Mouse (Mus musculus) adrenal gland, postnatal 36 days (tissue): ENCODE results near the gene Eef1a1. TPM values are rescaled to one million over a fixed set of nuclear protein-coding genes. Genes with fewer than 3 reads are reported as not detected.

ENCODE experiments used
- microRNA-seq: library from miRNA; unstranded; fragments of <30 nt; microRNA quantifications from one replicate; pipeline ENCODE4 v1.2.0, GENCODE M21; 2021
- total RNA-seq, 2 experiments: library from RNA; stranded (reverse); gene quantifications; 2 replicates each; pipeline ENCODE4 v1.2.3; 2021

Eef1a1 gene
- total RNA-seq, 2 experiments from 2014 or later = 6,718 to 6,967 TPM

Small RNA genes lying within 50 kb of the gene (microRNA-seq; reads per million reads assigned to microRNA genes)
- gene Gm26377 = not detected

Other genes starting within 250 kb of the Eef1a1 start
- gene Gm3776, start 232.0 kb downstream of the Eef1a1 start, total RNA-seq = not detected
- not detected for gene Gm10639, start 199.2 kb downstream of the Eef1a1 start, total RNA-seq
- not detected for gene Omt2a, start 174.4 kb downstream of the Eef1a1 start, total RNA-seq
- gene Omt2b, start 161.6 kb downstream of the Eef1a1 start, total RNA-seq = not detected
- 1 to 10 TPM in 1 of 2 experiments, not detected in 1; 9.2 TPM for gene Gsta2, start 133.4 kb downstream of the Eef1a1 start, total RNA-seq
- gene Dppa5a, start 121.0 kb downstream of the Eef1a1 start, total RNA-seq = not detected
- not detected for gene Ooep, start 110.4 kb downstream of the Eef1a1 start, total RNA-seq
- gene Ddx43, start 93.4 kb downstream of the Eef1a1 start, total RNA-seq = not detected
- 1 to 10 TPM in 1 of 2 experiments, under 1 TPM in 1; 0.69 to 1.4 TPM for gene Cgas, start 45.9 kb downstream of the Eef1a1 start, total RNA-seq
- gene Mto1, start 40.9 kb downstream of the Eef1a1 start, total RNA-seq = 10 to 100 TPM; 29.4 to 30.8 TPM
- under 1 TPM in 1 of 2 experiments, not detected in 1; 0.30 TPM for gene Gm17324, start 40.4 kb downstream of the Eef1a1 start, total RNA-seq
- 10 to 100 TPM in 1 of 2 experiments, 1 to 10 TPM in 1; 7.4 to 16.4 TPM for gene Slc17a5, start 98.9 kb upstream of the Eef1a1 start, total RNA-seq
- under 1 TPM; 0.26 to 0.30 TPM for gene Cd109, start 126.4 kb upstream of the Eef1a1 start, total RNA-seq